Mouse (Mus musculus) forebrain, embryonic 12.5 days (tissue): ENCODE measurements at regions not wholly inside any gene's neighbourhood (a gene's known extent, or its start where the extent isn't known, plus 50 kb on each side); places are given as distances from the start of the nearest gene placed in this dataset.

Experiments
- ATAC-seq: fragments of 200-750 bp; cut with Nextera tagmentation; 2 replicates; pipeline ENCODE4 v1.8.0; 2017; ENCODE audit warnings: moderate TSS enrichment; ENCODE audit not compliant: low FRiP score
- H3K27ac ChIP-seq: fragments of 300-500 bp; sonication (generic); 2 replicates; pipeline ENCODE4 v1.5.1; 2016; ENCODE audit warnings: mild to moderate bottlenecking
- H3K27me3 ChIP-seq: fragments of 300-500 bp; sonication (generic); 2 replicates; pipeline ENCODE4 v1.6.1; 2016; ENCODE audit warnings: mild to moderate bottlenecking
- H3K36me3 ChIP-seq: fragments of 300-500 bp; sonication (generic); replicated peaks from 2 replicates; pipeline ENCODE4 v1.6.1; 2016; ENCODE audit warnings: mild to moderate bottlenecking
- H3K4me1 ChIP-seq: fragments of 300-500 bp; sonication (generic); 2 replicates; pipeline ENCODE4 v1.6.1; 2016
- H3K4me2 ChIP-seq: fragments of 300-500 bp; sonication (generic); 2 replicates; pipeline ENCODE4 v1.6.1; 2016; ENCODE audit warnings: mild to moderate bottlenecking, moderate library complexity
- H3K4me3 ChIP-seq: fragments of 300-500 bp; sonication (generic); replicated peaks from 2 replicates; pipeline ENCODE4 v1.5.1; 2016; ENCODE audit warnings: mild to moderate bottlenecking
- H3K9ac ChIP-seq: fragments of 300-500 bp; sonication (generic); 2 replicates; pipeline ENCODE4 v1.6.1; 2016; ENCODE audit warnings: mild to moderate bottlenecking
- H3K9me3 ChIP-seq: fragments of 300-500 bp; sonication (generic); 2 replicates; pipeline ENCODE4 v1.6.1; 2016
- WGBS: fragments of 180-500 bp; shearing (Covaris S2); methylation state at CpG from one replicate; pipeline ENCODE4 v1.1.7; 2016; 5-methylcytosine and 5-hydroxymethylcytosine counted together

DNA sequence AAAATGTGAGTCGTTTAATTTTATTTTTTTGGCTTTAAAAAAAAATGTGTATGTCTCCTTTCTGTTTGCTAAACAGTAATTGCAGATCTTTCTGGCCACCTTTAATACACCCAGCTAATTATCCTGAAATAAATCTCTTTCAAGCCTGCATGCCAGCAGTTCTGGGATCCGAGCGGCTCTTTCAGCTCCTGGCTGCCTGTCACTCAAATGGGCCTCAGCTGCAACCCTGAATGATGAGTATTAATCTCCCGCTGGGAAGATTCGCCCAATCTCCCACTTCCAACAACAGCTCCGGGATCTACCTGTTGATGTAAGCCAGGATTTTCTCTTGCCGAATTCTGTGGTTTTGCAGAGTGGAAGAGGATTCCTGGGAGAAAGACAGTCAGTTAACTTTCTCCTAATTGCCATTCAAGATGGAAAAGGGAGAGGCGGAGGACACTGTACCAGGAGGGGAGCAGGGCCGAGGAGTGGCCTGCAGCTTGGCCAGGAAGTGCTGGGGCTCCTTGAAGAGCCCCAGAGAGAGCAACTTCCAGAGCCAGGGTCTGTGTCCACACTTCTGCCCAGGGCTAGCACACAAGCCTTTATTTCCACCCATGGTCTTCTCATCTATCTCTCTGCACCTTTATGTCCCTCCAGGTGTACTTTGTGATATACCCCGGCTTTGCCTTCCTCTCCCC, 272.2 kb downstream of the Bcl11a start:
- Histone ChIP-seq H3K27ac (peak overlapping the region; percentile 42; the same call in 1 of the 2 replicates), H3K4me1 (peaks cover 23% of the 10 kb centered on the region), H3K27me3 (no peaks in the 10 kb centered on the region), H3K4me2 (peak overlapping the region; percentile 26; the same call in 1 of the 2 replicates), H3K36me3 (no peaks in the 10 kb centered on the region), H3K4me3 (no peak overlapping the region), H3K9ac (no peak overlapping the region), H3K9me3 (no peaks in the 10 kb centered on the region)
- WGBS = 11% methylated on average over 10 of the region's 10 CpGs
- ATAC-seq = peak; percentile 69

DNA sequence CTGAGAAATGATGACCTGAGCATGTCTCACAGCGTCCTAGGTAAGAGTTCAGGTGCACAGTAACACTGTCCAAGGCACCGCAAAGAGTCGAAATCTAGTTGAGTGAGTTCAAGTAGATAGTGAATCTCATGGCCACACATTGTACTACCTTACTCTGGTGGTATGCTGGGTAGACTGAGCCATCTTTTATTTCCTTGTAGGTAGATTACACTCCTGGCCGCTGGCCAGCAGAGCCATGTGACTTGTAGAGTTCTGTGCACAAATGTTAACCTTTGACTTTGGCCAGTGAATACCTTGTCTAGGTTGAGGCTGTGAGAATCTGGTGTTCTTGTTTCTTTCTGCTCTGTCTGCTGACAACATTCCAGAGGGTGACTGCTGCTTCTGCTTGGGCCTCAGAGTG, 273.0 kb downstream of the Bcl11a start:
- Histone ChIP-seq H3K27ac (no peak overlapping the region), H3K4me3 (no peak overlapping the region), H3K4me1 (peaks cover 23% of the 10 kb centered on the region), H3K9me3 (no peaks in the 10 kb centered on the region), H3K36me3 (no peaks in the 10 kb centered on the region), H3K9ac (no peak overlapping the region), H3K27me3 (no peaks in the 10 kb centered on the region), H3K4me2 (no peak overlapping the region)
- no peak for ATAC-seq
- 87% methylated on average over 4 of the region's 4 CpGs for WGBS

DNA sequence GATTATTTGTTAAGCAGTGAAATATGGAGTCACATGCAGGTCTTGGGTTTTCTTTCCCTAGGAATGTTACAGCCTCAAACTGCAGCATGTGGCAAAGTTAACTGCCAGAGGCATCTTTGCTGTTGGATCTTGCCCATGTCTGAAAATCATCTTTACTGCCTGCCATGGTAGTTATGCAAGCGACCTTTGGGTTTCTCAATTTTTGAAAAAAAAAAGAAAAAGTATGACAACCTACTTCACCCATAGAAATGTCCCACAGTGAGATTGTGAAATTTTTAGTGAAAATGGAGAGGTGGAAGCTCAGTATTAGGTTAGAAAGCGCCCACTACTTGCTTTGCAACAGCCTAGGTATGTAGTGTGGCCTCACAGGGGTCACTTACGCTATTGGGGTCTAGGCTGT, 274.2 kb downstream of the Bcl11a start:
- Histone ChIP-seq H3K9ac (no peak overlapping the region), H3K27me3 (no peaks in the 10 kb centered on the region), H3K4me3 (no peak overlapping the region), H3K27ac (no peak overlapping the region), H3K4me1 (peaks cover 19% of the 10 kb centered on the region), H3K9me3 (no peaks in the 10 kb centered on the region), H3K4me2 (no peak overlapping the region), H3K36me3 (no peaks in the 10 kb centered on the region)
- no peak for ATAC-seq
- WGBS = 86% methylated on average over 3 of the region's 3 CpGs

DNA sequence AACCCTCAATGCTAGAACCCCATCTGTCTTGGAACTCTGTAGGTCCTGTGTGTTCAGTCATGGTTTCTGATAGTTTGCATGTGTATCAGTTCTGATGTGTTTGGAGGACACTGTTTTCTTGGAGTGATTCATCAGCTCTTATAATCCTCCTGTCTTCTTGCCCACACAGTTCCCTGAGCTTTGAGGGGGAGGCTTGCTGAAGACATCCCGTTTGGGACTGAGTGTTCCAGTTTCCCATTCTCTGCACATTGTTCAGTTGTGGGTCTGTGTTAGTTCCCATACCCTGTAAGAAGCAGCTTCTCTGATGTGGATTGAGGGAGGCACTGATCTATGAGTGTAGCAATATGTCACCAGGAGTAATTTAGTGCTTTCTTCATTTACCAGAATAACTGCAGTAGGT, 275.2 kb downstream of the Bcl11a start:
- no peaks in the 10 kb centered on the region for H3K36me3 ChIP-seq
- no peak overlapping the region for H3K27ac ChIP-seq
- H3K4me2 ChIP-seq = no peak overlapping the region
- no peaks in the 10 kb centered on the region for H3K9me3 ChIP-seq
- ATAC-seq = no peak
- 79% methylated on average over 1 of the region's 1 CpGs for WGBS
- H3K9ac ChIP-seq = no peak overlapping the region
- peaks cover 12% of the 10 kb centered on the region for H3K4me1 ChIP-seq
- H3K27me3 ChIP-seq = no peaks in the 10 kb centered on the region
- H3K4me3 ChIP-seq = no peak overlapping the region

DNA sequence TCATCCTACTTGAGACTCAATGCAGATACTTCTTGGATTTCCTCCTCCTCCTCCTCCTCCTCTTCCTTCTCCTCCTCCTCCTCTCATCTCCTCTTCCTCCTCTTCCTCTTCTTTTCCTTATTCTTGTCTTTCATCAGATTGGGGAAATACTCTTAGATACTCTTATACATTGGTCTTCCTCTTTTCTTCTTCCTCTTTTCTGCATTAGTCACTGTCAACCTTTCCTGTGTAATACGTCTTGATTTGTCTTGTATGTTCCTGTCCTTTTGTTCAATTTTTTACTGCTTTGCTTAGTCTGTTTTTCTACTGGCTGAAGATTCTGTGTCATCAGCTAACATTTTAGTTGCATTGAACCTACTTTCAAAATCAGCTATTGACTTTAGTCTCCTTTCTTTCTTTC, 279.5 kb downstream of the Bcl11a start:
- Histone ChIP-seq H3K4me3 (no peak overlapping the region), H3K9me3 (no peaks in the 10 kb centered on the region), H3K9ac (no peak overlapping the region), H3K4me2 (no peak overlapping the region), H3K27ac (no peak overlapping the region), H3K4me1 (peaks cover 9% of the 10 kb centered on the region), H3K27me3 (no peaks in the 10 kb centered on the region), H3K36me3 (no peaks in the 10 kb centered on the region)
- 89% methylated on average over 1 of the region's 1 CpGs for WGBS
- ATAC-seq = no peak

DNA sequence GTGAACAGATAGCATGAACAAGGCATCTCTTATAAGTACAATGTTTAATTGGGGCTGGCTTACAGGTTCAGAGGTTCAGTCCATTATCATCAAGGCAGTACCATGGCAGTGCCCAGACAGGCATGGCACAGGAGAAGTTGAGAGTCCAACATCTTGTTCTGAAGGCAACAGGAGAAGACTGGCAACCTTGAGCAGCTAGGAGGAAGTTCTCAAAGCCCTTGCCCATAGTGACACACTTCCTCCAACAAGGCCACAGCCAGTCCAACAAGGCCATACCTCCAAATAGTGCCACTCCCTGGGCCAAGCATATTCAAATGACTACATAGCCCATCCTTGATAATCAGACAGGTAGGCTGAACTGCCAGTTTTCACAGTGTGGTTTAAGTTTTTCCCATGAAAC, 281.2 kb downstream of the Bcl11a start:
- Histone ChIP-seq H3K9ac (no peak overlapping the region), H3K4me2 (no peak overlapping the region), H3K4me1 (peaks cover 26% of the 10 kb centered on the region), H3K27me3 (no peaks in the 10 kb centered on the region), H3K27ac (no peak overlapping the region), H3K4me3 (no peak overlapping the region), H3K9me3 (no peaks in the 10 kb centered on the region), H3K36me3 (no peaks in the 10 kb centered on the region)
- no peak for ATAC-seq

DNA sequence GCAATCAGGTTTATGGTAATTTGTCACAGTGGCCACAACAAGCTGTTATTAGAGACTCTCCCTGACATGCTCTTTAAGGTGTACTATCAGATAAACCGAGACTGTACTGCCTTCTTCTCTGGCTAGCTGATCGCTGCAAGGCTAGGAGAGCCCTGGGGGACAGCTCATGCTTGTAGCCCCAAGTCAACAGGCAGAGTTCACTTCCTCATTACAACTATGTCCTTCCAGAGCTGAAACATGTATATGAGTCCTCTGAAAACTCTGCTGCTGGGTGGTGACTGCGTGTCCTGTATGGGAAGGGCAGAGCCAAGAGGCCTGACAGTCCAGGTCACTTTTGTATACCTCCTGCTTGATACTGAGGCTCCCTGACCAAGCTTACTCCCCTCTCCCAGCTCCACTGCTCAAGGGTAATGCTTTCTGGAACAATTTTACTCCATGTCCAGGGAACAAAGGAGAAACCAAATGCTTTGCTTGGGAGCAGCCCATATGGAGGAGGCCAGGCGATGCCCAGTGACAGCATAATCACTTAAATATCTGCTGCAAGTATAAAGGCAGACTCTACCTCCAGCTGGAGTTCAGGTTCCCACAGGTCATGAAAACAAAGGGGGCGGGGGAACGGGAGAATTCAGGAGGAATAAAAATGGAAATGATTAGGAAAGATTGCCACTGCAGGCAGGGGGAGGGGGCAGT, 284.3 kb downstream of the Bcl11a start:
- ATAC-seq = peak; percentile 72
- no peak overlapping the region for H3K4me3 ChIP-seq
- H3K36me3 ChIP-seq = no peaks in the 10 kb centered on the region
- H3K4me1 ChIP-seq = peaks cover 30% of the 10 kb centered on the region
- H3K9ac ChIP-seq = no peak overlapping the region
- H3K27ac ChIP-seq = peak overlapping the region; percentile 43
- H3K9me3 ChIP-seq = no peaks in the 10 kb centered on the region
- 0 out of 2 replicates have a peak, but pooled peaks cover 8% of the 10 kb centered on the region for H3K27me3 ChIP-seq
- no peak overlapping the region; the same call in 1 of the 2 replicates for H3K4me2 ChIP-seq
- WGBS = 42% methylated on average over 6 of the region's 6 CpGs

DNA sequence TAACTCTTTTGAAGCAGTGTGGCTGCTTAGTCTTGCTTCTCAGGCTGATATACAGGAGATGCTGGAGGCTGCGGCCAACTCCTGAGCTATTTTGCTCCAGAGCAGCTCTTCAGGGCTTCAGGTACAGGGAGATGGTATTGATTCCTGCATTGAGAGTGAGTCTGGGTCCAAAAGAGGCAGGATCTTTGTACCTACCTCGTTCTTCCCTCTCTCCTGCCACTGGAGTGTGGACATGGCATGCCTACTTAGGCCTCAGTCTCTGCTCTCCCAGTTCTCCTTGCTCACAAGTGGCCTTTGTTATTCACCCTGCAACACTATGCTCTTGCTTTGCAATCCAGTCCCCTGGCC, 284.8 kb downstream of the Bcl11a start:
- peak overlapping the region; percentile 33 for H3K27ac ChIP-seq

DNA sequence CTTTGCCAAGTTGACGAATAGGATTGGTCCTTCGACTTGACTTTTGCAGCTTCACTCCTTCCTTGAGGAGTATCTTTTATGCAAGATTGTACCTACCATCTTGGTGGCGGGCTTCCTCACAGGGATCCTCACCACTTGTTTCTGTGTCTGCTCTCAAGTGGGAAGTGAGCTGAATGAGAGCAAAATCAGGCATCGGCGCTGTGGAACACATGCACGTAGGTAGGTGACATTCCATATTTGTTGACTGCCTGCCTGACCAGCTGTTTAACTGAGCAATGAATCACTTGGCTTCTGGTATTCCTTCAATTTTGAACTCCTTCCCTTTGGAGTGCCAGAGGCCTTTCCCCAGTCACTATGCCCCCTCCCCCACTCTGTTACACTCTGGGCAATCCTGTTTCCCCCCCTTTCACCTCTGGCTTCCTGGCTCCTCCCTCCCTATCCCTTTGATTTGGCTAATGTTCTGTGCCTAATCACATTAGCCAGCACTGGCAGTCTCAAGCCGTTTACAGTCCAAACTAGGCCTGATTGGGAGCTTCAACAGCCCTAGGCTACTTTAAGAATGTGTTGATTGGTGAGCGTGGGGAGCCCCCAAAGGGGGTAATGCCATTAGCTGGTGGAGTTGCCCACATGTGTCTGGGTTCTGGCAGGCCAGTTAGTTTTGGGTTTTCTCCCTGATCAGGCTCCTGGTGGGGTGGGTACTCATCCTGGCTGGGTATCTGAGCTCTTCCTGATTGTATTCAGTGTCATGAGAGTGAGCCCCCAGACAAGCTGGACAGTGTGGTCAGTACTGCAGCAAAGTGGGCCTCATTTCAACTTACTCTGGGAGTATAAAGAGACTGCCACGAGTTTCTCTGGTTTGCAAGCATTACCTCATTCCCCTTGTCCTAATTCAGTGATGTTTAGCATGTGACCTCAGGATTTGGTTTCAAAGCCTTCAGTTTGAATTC, 285.8 kb downstream of the Bcl11a start:
- peak; percentile 78 for ATAC-seq
- 0 out of 2 replicates have a peak, but pooled peaks cover 8% of the 10 kb centered on the region for H3K27me3 ChIP-seq
- peaks cover 30% of the 10 kb centered on the region for H3K4me1 ChIP-seq
- H3K4me2 ChIP-seq = no peak overlapping the region
- no peaks in the 10 kb centered on the region for H3K36me3 ChIP-seq
- no peak overlapping the region for H3K4me3 ChIP-seq
- H3K9ac ChIP-seq = no peak overlapping the region
- 0 out of 2 replicates have a peak overlapping the region, but pooled peaks have one; percentile 25 for H3K27ac ChIP-seq
- no peaks in the 10 kb centered on the region for H3K9me3 ChIP-seq
- 54% methylated on average over 9 of the region's 9 CpGs for WGBS

More for the DNA sequence above, 284.8 kb downstream of the Bcl11a start:
- H3K4me2 ChIP-seq = no peak overlapping the region; the same call in 1 of the 2 replicates
- no peaks in the 10 kb centered on the region for H3K9me3 ChIP-seq
- no peak overlapping the region for H3K9ac ChIP-seq
- no peak overlapping the region for H3K4me3 ChIP-seq
- no peaks in the 10 kb centered on the region for H3K36me3 ChIP-seq
- 0 out of 2 replicates have a peak, but pooled peaks cover 8% of the 10 kb centered on the region for H3K27me3 ChIP-seq
- WGBS = 47% methylated on average over 2 of the region's 2 CpGs
- H3K4me1 ChIP-seq = peaks cover 30% of the 10 kb centered on the region
- ATAC-seq = no peak; the same call in 1 of the 2 replicates

DNA sequence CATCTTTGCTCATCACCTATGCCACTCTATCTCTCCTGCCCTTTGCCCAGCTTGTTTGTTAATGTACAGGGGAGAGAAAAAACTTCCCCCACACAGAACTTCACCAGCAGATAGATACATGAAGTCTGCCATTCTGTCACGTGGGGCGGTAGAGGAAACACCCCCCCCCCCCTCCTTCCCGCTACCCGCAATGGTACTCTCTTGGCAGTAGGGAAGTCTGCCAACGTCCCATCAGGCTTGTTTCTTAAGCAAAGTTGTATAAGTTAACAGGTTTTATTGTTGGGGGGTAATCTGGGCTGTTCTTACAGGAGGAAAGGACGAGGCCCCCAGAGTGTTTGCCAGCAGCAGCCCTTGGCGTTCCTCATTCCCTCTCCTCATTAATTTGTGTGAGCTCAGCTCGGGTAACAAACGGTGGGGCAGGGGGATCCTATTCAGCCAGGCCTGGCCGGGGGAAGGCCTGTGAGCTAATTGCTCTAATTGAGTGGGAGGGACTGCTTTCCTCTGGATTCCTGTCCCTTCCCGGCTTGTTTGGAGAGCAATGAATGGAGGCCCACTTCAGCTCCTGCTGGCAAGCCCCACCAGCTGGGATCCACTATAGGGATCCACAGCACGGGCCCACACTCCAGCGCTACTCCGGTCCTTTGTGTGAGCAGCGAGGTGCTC, 292.5 kb downstream of the Bcl11a start:
- Histone ChIP-seq H3K27ac (peak overlapping the region; percentile 89), H3K4me3 (no peak overlapping the region), H3K27me3 (peaks cover 27% of the 10 kb centered on the region; the same call in 1 of the 2 replicates), H3K4me2 (peak overlapping the region; percentile 41), H3K9me3 (no peaks in the 10 kb centered on the region), H3K9ac (no peak overlapping the region), H3K36me3 (no peaks in the 10 kb centered on the region), H3K4me1 (peaks cover 46% of the 10 kb centered on the region)
- WGBS = 3% methylated on average over 15 of the region's 15 CpGs
- peak; percentile 92 for ATAC-seq

DNA sequence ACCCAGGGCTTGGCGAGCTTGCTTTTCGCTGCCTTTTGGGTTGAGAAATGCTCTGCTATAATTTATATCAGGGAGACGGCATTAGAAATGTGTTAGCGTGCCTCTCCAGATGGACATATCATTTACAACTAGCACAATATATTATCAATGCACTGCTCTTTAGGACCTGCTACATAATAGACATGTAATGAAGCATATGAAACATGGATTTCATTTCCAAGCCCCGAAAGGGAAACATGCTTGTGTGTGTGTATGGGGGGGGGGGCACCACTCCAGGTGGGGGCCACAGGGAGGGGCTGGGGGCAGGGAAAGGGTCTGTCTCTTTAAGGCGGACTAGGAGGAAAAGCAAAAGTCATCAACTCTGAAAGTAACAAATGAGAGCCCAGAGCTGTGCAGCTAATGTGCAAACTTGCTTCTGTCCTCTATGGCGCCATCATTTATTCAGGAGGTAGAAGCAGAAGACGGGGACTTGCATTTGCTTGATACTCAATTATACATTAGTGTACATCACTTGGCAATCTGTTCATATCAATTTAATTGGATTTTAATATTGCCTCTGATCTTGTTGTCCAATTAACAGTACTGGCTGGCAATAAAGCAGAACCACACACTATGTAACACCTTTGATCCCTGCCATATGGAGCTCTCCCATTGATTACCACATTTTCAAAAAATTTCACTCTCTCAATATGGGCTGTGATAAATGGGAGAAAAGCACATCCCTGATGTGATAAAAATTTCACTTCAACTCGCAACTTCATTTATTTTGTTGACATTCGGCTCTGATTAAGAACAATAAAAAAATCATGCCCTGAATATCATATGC, 293.2 kb downstream of the Bcl11a start:
- ATAC-seq = peak; percentile 49
- Histone ChIP-seq H3K9ac (no peak overlapping the region), H3K27ac (peak overlapping the region; percentile 89), H3K9me3 (no peaks in the 10 kb centered on the region), H3K4me3 (no peak overlapping the region), H3K27me3 (peaks cover 27% of the 10 kb centered on the region; the same call in 1 of the 2 replicates), H3K4me2 (peak overlapping the region; percentile 41), H3K36me3 (no peaks in the 10 kb centered on the region), H3K4me1 (peaks cover 46% of the 10 kb centered on the region)
- WGBS = 24% methylated on average over 10 of the region's 10 CpGs
